Mouse (Mus musculus) C2C12 (cell line): ENCODE data around the gene Wwox.

Experiments
- CTCF ChIP-seq: IDR thresholded peaks from one replicate; pipeline ENCODE4 v1.5.1; 2011; ENCODE audit not compliant: control insufficient read depth, insufficient read depth, insufficient read length
- USF1 ChIP-seq: IDR thresholded peaks from one replicate; pipeline ENCODE4 v1.6.1; 2011; ENCODE audit warnings: low read depth, mild to moderate bottlenecking, control low read depth, moderate library complexity

DNA sequence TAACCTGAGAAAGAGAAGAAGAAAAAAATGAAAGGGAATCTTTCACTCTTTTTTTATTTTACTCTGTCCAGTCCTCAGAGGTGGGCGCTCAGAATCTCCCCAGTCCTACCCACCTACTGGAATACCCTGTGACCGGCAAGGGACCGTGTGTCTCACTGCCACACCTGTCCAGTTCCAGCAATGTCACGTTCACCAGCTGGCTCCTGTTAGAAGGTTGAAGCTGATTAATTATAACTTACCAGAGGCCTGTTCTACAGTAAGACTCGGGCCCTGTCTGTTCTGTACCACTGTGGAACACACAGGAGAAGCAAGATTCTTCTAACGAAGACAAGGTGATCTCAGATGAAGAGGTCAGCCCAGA lies 334.9 kb downstream of the Wwox start:
- TF ChIP-seq CTCF (no peak), USF1 (no peak)
